Mouse (Mus musculus): ENCODE results near the gene Sh3rf3. TPM values are rescaled to one million over a fixed set of nuclear protein-coding genes. Genes with fewer than 3 reads are reported as not detected.

The Sh3rf3 gene
- polyA plus RNA-seq, 1 experiment from 2014 or later, result 2.4 TPM

GRCm38 (mm10) chr10:59019302-59019973, 206.3 kb downstream of the Sh3rf3 start:
- Histone ChIP-seq H3K27me3 (no peaks in the 10 kb centered on the region), H3K4me1 (no peaks in the 10 kb centered on the region), H3K4me3 (no peak overlapping the region), H3K4me2 (no peak overlapping the region), H3K9me3 (no peaks in the 10 kb centered on the region), H3K27ac (no peak overlapping the region), H3K36me3 (no peaks in the 10 kb centered on the region), H3K9ac (no peak overlapping the region)
- no peak for ATAC-seq (ENCODE audit: borderline replicate concordance, extremely low read depth, low FRiP score, low TSS enrichment)
- 60% methylated on average over 3 of the region's 3 CpGs for WGBS

GRCm38 (mm10) chr10:59050434-59050833, 237.3 kb downstream of the Sh3rf3 start:
- ATAC-seq (ENCODE audit: borderline replicate concordance, extremely low read depth, low FRiP score, low TSS enrichment), result no peak
- no peaks in the 10 kb centered on the region for H3K36me3 ChIP-seq
- H3K27ac ChIP-seq, result no peak overlapping the region
- no peaks in the 10 kb centered on the region for H3K27me3 ChIP-seq
- no peak overlapping the region for H3K4me2 ChIP-seq
- H3K9ac ChIP-seq, result no peak overlapping the region
- no peak overlapping the region for H3K4me3 ChIP-seq
- peaks cover 3% of the 10 kb centered on the region; the same call in 1 of the 2 replicates for H3K9me3 ChIP-seq
- H3K4me1 ChIP-seq, result no peaks in the 10 kb centered on the region
- WGBS, result 83% methylated on average over 4 of the region's 4 CpGs

GRCm38 (mm10) chr10:59056294-59056693, 243.1 kb downstream of the Sh3rf3 start:
- whole genome bisulfite sequencing, result 39% methylated on average over 6 of the region's 6 CpGs
- H3K36me3 ChIP-seq, result no peaks in the 10 kb centered on the region
- H3K9me3 ChIP-seq, result no peaks in the 10 kb centered on the region
- H3K4me3 ChIP-seq, result no peak overlapping the region
- no peak overlapping the region for H3K27ac ChIP-seq
- no peaks in the 10 kb centered on the region for H3K4me1 ChIP-seq
- no peaks in the 10 kb centered on the region for H3K27me3 ChIP-seq
- no peak overlapping the region for H3K9ac ChIP-seq
- no peak for ATAC-seq (ENCODE audit: borderline replicate concordance, extremely low read depth, low FRiP score, low TSS enrichment)
- H3K4me2 ChIP-seq, result no peak overlapping the region

- 71% methylated on average over 6 of the region's 6 CpGs for WGBS
- no peak for ATAC-seq (ENCODE audit: borderline replicate concordance, extremely low read depth, low FRiP score, low TSS enrichment)
- H3K9me3 ChIP-seq, result no peaks in the 10 kb centered on the region
Measured at GRCm38 (mm10) chr10:59066804-59067203, 253.6 kb downstream of the Sh3rf3 start.

GRCm38 (mm10) chr10:59072827-59073226, 259.7 kb downstream of the Sh3rf3 start:
- no peaks in the 10 kb centered on the region for H3K27me3 ChIP-seq
- H3K4me3 ChIP-seq, result no peak overlapping the region
- no peak for ATAC-seq (ENCODE audit: borderline replicate concordance, extremely low read depth, low FRiP score, low TSS enrichment)
- no peaks in the 10 kb centered on the region for H3K9me3 ChIP-seq
- H3K36me3 ChIP-seq, result no peaks in the 10 kb centered on the region
- no peak overlapping the region for H3K27ac ChIP-seq
- H3K4me2 ChIP-seq, result no peak overlapping the region
- WGBS, result 34% methylated on average over 4 of the region's 4 CpGs
- no peaks in the 10 kb centered on the region for H3K4me1 ChIP-seq
- H3K9ac ChIP-seq, result no peak overlapping the region

More at GRCm38 (mm10) chr10:59066804-59067203, 253.6 kb downstream of the Sh3rf3 start:
- Histone ChIP-seq H3K9ac (no peak overlapping the region), H3K4me3 (no peak overlapping the region), H3K4me2 (no peak overlapping the region), H3K27me3 (no peaks in the 10 kb centered on the region), H3K36me3 (no peaks in the 10 kb centered on the region), H3K27ac (no peak overlapping the region), H3K4me1 (no peaks in the 10 kb centered on the region)

GRCm38 (mm10) chr10:59076681-59077080, 263.5 kb downstream of the Sh3rf3 start:
- Histone ChIP-seq H3K4me3 (no peak overlapping the region), H3K9me3 (no peaks in the 10 kb centered on the region), H3K36me3 (no peaks in the 10 kb centered on the region), H3K4me1 (peaks cover 10% of the 10 kb centered on the region), H3K27me3 (no peaks in the 10 kb centered on the region), H3K9ac (no peak overlapping the region), H3K4me2 (no peak overlapping the region), H3K27ac (no peak overlapping the region)
- WGBS, result 69% methylated on average over 10 of the region's 10 CpGs
- no peak for ATAC-seq (ENCODE audit: borderline replicate concordance, extremely low read depth, low FRiP score, low TSS enrichment)

- 71% methylated on average over 10 of the region's 10 CpGs for WGBS
- Histone ChIP-seq H3K27me3 (no peaks in the 10 kb centered on the region), H3K4me2 (no peak overlapping the region), H3K9ac (no peak overlapping the region), H3K4me3 (no peak overlapping the region), H3K9me3 (no peaks in the 10 kb centered on the region), H3K36me3 (no peaks in the 10 kb centered on the region), H3K4me1 (peaks cover 10% of the 10 kb centered on the region), H3K27ac (no peak overlapping the region)
- no peak for ATAC-seq (ENCODE audit: borderline replicate concordance, extremely low read depth, low FRiP score, low TSS enrichment)
Measured at GRCm38 (mm10) chr10:59077909-59078308, 264.8 kb downstream of the Sh3rf3 start.

- Histone ChIP-seq H3K27me3 (no peaks in the 10 kb centered on the region), H3K27ac (no peak overlapping the region), H3K9me3 (no peaks in the 10 kb centered on the region), H3K36me3 (no peaks in the 10 kb centered on the region), H3K4me1 (peaks cover 4% of the 10 kb centered on the region; the same call in 1 of the 2 replicates), H3K4me2 (no peak overlapping the region), H3K4me3 (no peak overlapping the region), H3K9ac (no peak overlapping the region)
- 95% methylated on average over 5 of the region's 5 CpGs for WGBS
- no peak for ATAC-seq (ENCODE audit: borderline replicate concordance, extremely low read depth, low FRiP score, low TSS enrichment)
Measured at GRCm38 (mm10) chr10:59085604-59086003, 272.4 kb downstream of the Sh3rf3 start.

GRCm38 (mm10) chr10:59086578-59086977, 273.4 kb downstream of the Sh3rf3 start:
- Histone ChIP-seq H3K4me2 (no peak overlapping the region), H3K9me3 (no peaks in the 10 kb centered on the region), H3K4me3 (no peak overlapping the region), H3K9ac (no peak overlapping the region), H3K27me3 (no peaks in the 10 kb centered on the region), H3K36me3 (no peaks in the 10 kb centered on the region), H3K27ac (no peak overlapping the region), H3K4me1 (peaks cover 4% of the 10 kb centered on the region; the same call in 1 of the 2 replicates)
- 83% methylated on average over 5 of the region's 5 CpGs for WGBS
- ATAC-seq (ENCODE audit: borderline replicate concordance, extremely low read depth, low FRiP score, low TSS enrichment), result no peak

GRCm38 (mm10) chr10:59089861-59090621, 276.9 kb downstream of the Sh3rf3 start:
- no peak for ATAC-seq (ENCODE audit: borderline replicate concordance, extremely low read depth, low FRiP score, low TSS enrichment)
- no peak overlapping the region for H3K4me3 ChIP-seq

GRCm38 (mm10) chr10:59090622-59090971, 277.4 kb downstream of the Sh3rf3 start:
- Histone ChIP-seq H3K27me3 (no peaks in the 10 kb centered on the region), H3K4me2 (no peak overlapping the region), H3K36me3 (no peaks in the 10 kb centered on the region), H3K9me3 (no peaks in the 10 kb centered on the region), H3K27ac (no peak overlapping the region), H3K4me3 (no peak overlapping the region), H3K4me1 (peaks cover 4% of the 10 kb centered on the region; the same call in 1 of the 2 replicates), H3K9ac (no peak overlapping the region)
- WGBS, result 68% methylated on average over 7 of the region's 7 CpGs
- no peak for ATAC-seq (ENCODE audit: borderline replicate concordance, extremely low read depth, low FRiP score, low TSS enrichment)

More at GRCm38 (mm10) chr10:59089861-59090621, 276.9 kb downstream of the Sh3rf3 start:
- Histone ChIP-seq H3K9me3 (no peaks in the 10 kb centered on the region), H3K4me2 (no peak overlapping the region), H3K4me1 (peaks cover 4% of the 10 kb centered on the region; the same call in 1 of the 2 replicates), H3K27ac (no peak overlapping the region), H3K9ac (no peak overlapping the region), H3K36me3 (no peaks in the 10 kb centered on the region), H3K27me3 (no peaks in the 10 kb centered on the region)
- 62% methylated on average over 14 of the region's 14 CpGs for WGBS

- no peaks in the 10 kb centered on the region for H3K9me3 ChIP-seq
- no peak for ATAC-seq (ENCODE audit: borderline replicate concordance, extremely low read depth, low FRiP score, low TSS enrichment)
- H3K4me2 ChIP-seq, result no peak overlapping the region
- no peaks in the 10 kb centered on the region for H3K36me3 ChIP-seq
- 85% methylated on average over 8 of the region's 8 CpGs for WGBS
- no peak overlapping the region for H3K4me3 ChIP-seq
- no peak overlapping the region for H3K27ac ChIP-seq
- peaks cover 4% of the 10 kb centered on the region; the same call in 1 of the 2 replicates for H3K4me1 ChIP-seq
- no peak overlapping the region for H3K9ac ChIP-seq
- no peaks in the 10 kb centered on the region for H3K27me3 ChIP-seq
Measured at GRCm38 (mm10) chr10:59091556-59091955, 278.4 kb downstream of the Sh3rf3 start.

All from lung, embryonic 15.5 days (tissue).